Mouse (Mus musculus) lung, adult 10 weeks (tissue): ENCODE measurements around the gene Cgref1. TPM values are rescaled to one million over a fixed set of nuclear protein-coding genes. Genes with fewer than 3 reads are reported as not detected.

Experiments used
- polyA plus RNA-seq: library from polyadenylated mRNA; stranded (reverse); fragments of 350-450 nt; fragmentation: Illumina TruSeq; extraction: RNeasy Lipid Tissue Mini Kit (QIAGEN cat#74804); gene quantifications from one replicate; pipeline ENCODE4 v1.2.3, GENCODE M21; 2014; ENCODE audit warnings: low read depth, low replicate concordance; ENCODE audit not compliant: insufficient read depth

The Cgref1 gene
- 0.60 TPM for polyA plus RNA-seq

DNA sequence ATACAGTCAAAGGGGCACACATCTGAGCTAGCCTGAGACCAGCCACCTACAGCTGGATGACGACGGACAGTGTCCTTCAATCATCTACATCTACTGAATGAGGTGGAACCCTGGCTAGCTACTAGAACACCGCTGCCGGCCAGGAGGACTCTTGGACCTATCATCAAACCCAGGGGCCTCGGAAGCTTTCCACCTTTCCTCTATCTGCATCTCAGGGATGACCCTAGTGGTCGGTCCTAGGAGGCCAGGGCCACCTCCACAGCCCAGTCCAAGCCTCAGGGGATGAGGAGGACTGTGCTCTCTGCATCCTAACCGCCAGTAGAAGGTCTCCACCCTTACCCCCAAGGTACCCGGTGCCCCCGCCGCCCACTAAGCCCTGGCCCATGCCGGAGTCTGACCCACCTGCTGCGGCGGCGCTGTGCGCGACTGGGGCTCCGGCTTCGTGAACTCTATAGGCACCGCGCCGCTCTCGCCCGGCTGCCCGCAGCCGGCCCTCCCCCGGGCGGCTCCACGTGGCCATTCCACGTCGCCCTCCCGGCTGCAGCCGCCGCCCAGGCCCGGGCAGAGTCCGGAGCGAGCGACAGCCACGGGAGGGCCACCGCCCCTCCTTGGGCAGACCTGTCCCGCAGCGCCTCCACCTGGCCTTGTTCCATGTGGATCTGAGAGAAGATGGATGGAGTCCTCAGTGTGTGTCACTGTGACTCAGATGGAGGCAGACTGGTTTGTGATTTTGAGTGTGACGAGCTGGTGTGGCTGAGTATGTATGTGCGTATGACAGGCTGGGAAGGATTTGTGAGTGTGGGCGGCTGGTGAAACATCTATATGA, at the start of gene Cgref1:
Cgref1 (minus strand) TSS at position 636 of the 826 bp plus-strand sequence.

DNA sequence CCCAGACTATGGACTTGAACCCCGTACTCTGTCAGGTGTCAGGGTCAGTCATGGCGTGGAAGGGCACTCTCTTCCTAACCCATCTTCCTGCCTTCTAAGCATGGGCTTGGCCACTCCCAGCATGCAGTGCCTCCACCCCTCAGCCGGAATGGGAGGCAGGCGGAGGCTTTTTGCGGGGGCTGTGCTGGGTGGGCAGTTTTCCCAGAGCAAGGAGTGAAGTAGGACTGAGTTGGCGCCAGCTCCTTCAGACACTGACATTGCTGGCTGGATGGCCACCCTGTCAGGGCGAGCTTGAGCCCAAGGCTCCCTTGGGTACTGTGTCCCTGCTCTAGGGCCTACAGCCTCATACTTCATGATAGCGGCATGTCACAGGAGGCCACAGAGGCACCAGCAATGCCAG, 23.0 kb upstream of the Cgref1 start, which contains the start of gene Tcf23:
Tcf23 (plus strand) TSS at position 247 of the 400 bp plus-strand sequence.

DNA sequence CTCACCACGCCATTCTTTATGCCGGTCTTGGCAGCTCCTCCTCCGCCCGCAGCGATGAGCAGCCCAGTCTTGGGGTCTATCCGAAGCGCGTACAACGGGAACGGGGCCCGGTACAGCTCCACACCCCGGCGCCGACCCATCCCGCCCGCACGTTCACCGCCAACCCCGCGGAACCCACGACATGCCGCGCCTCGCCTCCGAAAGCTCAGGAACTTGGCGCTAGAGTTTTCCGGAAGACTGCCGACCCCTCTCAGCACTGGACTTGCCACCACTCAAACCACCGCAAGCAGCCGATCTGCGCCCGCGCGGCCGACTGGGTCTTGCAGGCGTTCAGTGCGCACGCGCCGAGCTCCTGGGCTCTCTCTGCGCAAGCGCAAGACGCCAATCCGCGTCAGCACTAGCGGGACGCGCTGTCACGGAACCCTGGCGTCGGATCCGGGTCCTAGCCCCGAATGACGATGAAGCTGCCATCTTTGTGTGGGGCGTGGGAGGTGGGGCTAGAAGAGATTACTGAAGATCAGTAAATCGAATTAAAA, 14.6 kb upstream of the Cgref1 start, which contains the start of gene Preb:
Preb (minus strand) TSS at position 396 of the 536 bp plus-strand sequence.

DNA sequence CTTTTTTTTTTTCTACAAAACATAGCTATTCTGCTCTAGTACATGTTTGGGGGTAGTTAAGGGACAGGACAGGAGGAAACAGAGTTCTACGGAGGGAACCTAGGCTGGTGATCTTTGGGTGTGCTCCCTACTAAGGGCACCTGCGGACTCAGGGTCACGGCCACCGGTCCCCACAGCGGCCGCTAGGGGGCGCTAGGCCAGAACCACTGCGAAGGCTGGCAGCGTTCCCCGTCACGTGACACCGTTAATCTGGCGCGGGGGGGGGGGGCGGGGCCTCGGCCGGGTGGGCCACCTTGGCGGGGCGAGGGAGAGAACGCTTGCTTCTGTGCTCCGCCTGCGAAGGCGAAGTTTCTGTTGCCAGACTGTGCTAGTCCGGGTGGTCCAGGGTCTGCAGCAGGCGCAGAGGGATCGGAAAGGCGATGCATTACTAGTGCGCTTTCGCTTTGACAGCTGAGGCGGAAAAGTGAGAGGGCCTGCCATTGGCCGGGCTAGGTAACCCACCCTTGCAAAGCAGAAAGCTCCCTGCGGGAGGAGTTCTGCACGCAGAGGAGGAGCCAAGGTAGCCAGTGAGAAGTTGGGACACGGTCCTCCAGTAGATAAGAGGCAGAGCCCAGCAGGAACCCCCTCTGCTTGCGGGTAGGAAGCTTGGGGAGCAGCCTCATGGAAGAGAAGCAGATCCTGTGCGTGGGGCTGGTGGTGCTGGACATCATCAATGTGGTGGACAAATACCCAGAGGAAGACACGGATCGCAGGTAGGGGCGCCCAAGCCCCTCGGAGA, 23.9 kb downstream of the Cgref1 start, which contains the start of gene Khk:
Khk (plus strand) TSS at position 176 of the 778 bp plus-strand sequence.

GRCm38 (mm10) chr5:30913060-30913841, 32.1 kb downstream of the Cgref1 start, which contains the start of gene Emilin1:
Gene Emilin1, plus strand, starts transcription at chr5:30913402.

GRCm38 (mm10) chr5:30907413-30908059, 37.9 kb downstream of the Cgref1 start, which contains the start of gene Ost4:
Gene Ost4, minus strand, starts transcription at chr5:30907788.

GRCm38 (mm10) chr5:30888337-30889087, 56.9 kb downstream of the Cgref1 start, which contains the start of gene Agbl5:
Gene Agbl5, plus strand, starts transcription at chr5:30888694.

Other genes starting within 250 kb of the Cgref1 start
- gene Dpysl5, start 234.0 kb downstream of the Cgref1 start, polyA plus RNA-seq = 2.3 TPM
- gene Mapre3, start 130.9 kb downstream of the Cgref1 start, polyA plus RNA-seq = 31.4 TPM
- 28.4 TPM for gene Tmem214, start 77.6 kb downstream of the Cgref1 start, polyA plus RNA-seq
- gene Agbl5, start 56.9 kb downstream of the Cgref1 start, polyA plus RNA-seq = 4.4 TPM
- gene Ost4, start 37.8 kb downstream of the Cgref1 start, polyA plus RNA-seq = 298 TPM
- 47.6 TPM for gene Emilin1, start 32.2 kb downstream of the Cgref1 start, polyA plus RNA-seq
- gene Khk, start 24.2 kb downstream of the Cgref1 start, polyA plus RNA-seq = 53.4 TPM
- 81.0 TPM for gene Preb, start 14.8 kb upstream of the Cgref1 start, polyA plus RNA-seq
- 1.2 TPM for gene Tcf23, start 23.1 kb upstream of the Cgref1 start, polyA plus RNA-seq
- gene Atraid, start 102.7 kb upstream of the Cgref1 start, polyA plus RNA-seq = 135 TPM
- gene Slc5a6, start 103.3 kb upstream of the Cgref1 start, polyA plus RNA-seq = 4.2 TPM
- 5.8 TPM for gene Cad, start 109.2 kb upstream of the Cgref1 start, polyA plus RNA-seq
- not detected for gene Dnajc5g, start 160.7 kb upstream of the Cgref1 start, polyA plus RNA-seq
- not detected for gene Slc30a3, start 162.6 kb upstream of the Cgref1 start, polyA plus RNA-seq
- gene Trim54, start 171.1 kb upstream of the Cgref1 start, polyA plus RNA-seq = 3.1 TPM
- not detected for gene Ucn, start 193.2 kb upstream of the Cgref1 start, polyA plus RNA-seq
- gene Mpv17, start 208.7 kb upstream of the Cgref1 start, polyA plus RNA-seq = 41.2 TPM
- 0.18 TPM for gene Gm29609, start 234.3 kb upstream of the Cgref1 start, polyA plus RNA-seq
- 14.1 TPM for gene Gtf3c2, start 234.6 kb upstream of the Cgref1 start, polyA plus RNA-seq
- gene Snx17, start 247.6 kb upstream of the Cgref1 start, polyA plus RNA-seq = 69.2 TPM
- 24.8 TPM for gene Eif2b4, start 247.8 kb upstream of the Cgref1 start, polyA plus RNA-seq